Mouse (Mus musculus) forebrain, embryonic 14.5 days (tissue): ENCODE measurements around the gene Pgls. TPM values are rescaled to one million over a fixed set of nuclear protein-coding genes. Genes with fewer than 3 reads are reported as not detected.
A peak's percentile ranks its signal among the peaks of the same experiment; 100 is the strongest.

ENCODE experiments used
- ATAC-seq: fragments of 200-750 bp; cut with Nextera tagmentation; 2 replicates; pipeline ENCODE4 v1.8.0; 2017; ENCODE audit warnings: mild to moderate bottlenecking, moderate library complexity
- DNase-seq: peaks from one replicate; pipeline ENCODE4 v3.0.0-alpha.2; 2015; ENCODE audit warnings: low spot score
- H3K27ac ChIP-seq: fragments of 300-500 bp; sonication (generic); 2 replicates; pipeline ENCODE4 v1.5.1; 2014; ENCODE audit warnings: low read depth, mild to moderate bottlenecking, control low read depth, low read length, moderate library complexity
- H3K27me3 ChIP-seq: fragments of 300-500 bp; sonication (generic); replicated peaks from 2 replicates; pipeline ENCODE4 v1.6.1; 2014; ENCODE audit warnings: low read length, control low read depth, mixed read lengths; ENCODE audit not compliant: control insufficient read depth, insufficient read depth
- H3K36me3 ChIP-seq: fragments of 300-500 bp; sonication (generic); 2 replicates; pipeline ENCODE4 v1.6.1; 2014; ENCODE audit warnings: low read length, control low read depth; ENCODE audit not compliant: control insufficient read depth, insufficient read depth
- H3K4me1 ChIP-seq: fragments of 300-500 bp; sonication (generic); 2 replicates; pipeline ENCODE4 v1.6.1; 2014; ENCODE audit warnings: antibody characterized with exemption, low read length, control low read depth; ENCODE audit not compliant: control insufficient read depth, insufficient read depth
- H3K4me2 ChIP-seq: fragments of 300-500 bp; sonication (generic); 2 replicates; pipeline ENCODE4 v1.6.1; 2014; ENCODE audit warnings: mild to moderate bottlenecking, control low read depth, low read length
- H3K4me3 ChIP-seq: fragments of 300-500 bp; sonication (generic); 2 replicates; pipeline ENCODE4 v1.5.1; 2014; ENCODE audit warnings: low read depth, low read length, control low read depth
- H3K9ac ChIP-seq: fragments of 300-500 bp; sonication (generic); 2 replicates; pipeline ENCODE4 v1.6.1; 2014; ENCODE audit warnings: mild to moderate bottlenecking, low read length, control low read depth, moderate library complexity
- H3K9me3 ChIP-seq: fragments of 300-500 bp; sonication (generic); replicated peaks from 2 replicates; pipeline ENCODE4 v1.6.1; 2016; ENCODE audit warnings: low read length, control low read depth, mixed read lengths; ENCODE audit not compliant: control insufficient read depth
- WGBS: fragments of 180-500 bp; shearing (Covaris S2); extraction: QIAGEN DNeasy Blood & Tissue Kit; methylation state at CpG from one replicate; pipeline ENCODE4 v1.1.7; 2014; 5-methylcytosine and 5-hydroxymethylcytosine counted together
- polyA plus RNA-seq: library from polyadenylated mRNA; unstranded; fragments of >200 nt; fragmentation: Nextera tagmentation; extraction: Ambion mirVana; gene quantifications from 2 replicates; pipeline ENCODE4 v1.2.1, GENCODE M21; 2014

The Pgls gene
- polyA plus RNA-seq, 1 experiment from 2014 or later: 279 TPM

- H3K27me3 ChIP-seq: peaks cover 44% of the 10 kb centered on the region
- DNase-seq: no peak
- H3K4me2 ChIP-seq: no peak overlapping the region
- 95% methylated on average over 2 of the region's 2 CpGs for WGBS
- H3K36me3 ChIP-seq: no peaks in the 10 kb centered on the region
- H3K4me3 ChIP-seq: no peak overlapping the region
- H3K9me3 ChIP-seq: no peaks in the 10 kb centered on the region
- no peak overlapping the region for H3K27ac ChIP-seq
- no peak overlapping the region for H3K9ac ChIP-seq
- H3K4me1 ChIP-seq: peaks cover 6% of the 10 kb centered on the region; the same call in 1 of the 2 replicates
- ATAC-seq: no peak
Measured at GRCm38 (mm10) chr8:71554644-71555043, 37.3 kb upstream of the Pgls start.

DNA sequence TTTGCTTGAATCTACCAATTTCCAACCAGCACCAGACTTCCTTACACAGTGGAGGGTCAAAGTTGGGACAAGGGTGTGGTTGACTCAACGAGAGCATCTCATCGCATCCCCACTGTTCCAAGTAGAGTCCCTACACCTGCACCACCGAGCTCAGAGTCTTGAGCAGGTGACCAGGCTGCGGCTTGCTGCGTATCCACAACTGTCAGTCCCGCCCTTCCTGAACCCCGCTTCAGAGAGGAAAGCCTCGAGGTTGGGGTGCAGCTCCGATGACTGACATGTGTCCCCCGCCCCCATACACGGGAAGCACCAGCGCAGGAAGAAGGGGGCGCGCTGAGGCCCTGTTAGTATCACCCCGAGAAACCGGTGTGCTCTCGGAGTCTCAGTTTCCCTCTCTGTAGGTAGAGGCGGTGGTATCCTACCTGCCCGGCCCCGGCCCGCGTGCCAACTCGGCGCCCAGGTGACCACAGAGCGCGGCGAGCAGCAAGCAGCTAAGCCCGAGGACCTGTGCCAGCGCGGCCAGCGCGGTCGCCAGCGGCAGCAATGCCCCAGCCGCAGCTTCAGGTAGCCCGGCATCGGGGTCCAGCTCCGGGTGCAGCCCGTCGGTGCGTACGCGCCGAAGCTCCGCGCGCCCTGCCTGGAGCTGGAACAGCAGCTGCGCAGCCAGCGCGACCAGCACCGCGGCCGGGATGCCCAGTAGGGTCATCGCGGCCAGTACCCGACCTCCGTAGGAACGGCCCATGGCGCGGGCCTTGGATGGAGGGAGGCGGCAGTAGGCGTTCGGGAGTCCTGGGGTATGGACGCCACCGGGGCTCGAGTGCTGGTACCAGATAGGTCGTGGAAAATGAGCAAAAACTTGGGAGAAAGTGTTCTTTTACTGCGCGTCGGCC, 33.7 kb upstream of the Pgls start, which contains the start of gene Tmem221:
Gene Tmem221, minus strand, starts transcription at position 801 of the 887 bp plus-strand sequence.
- Histone ChIP-seq H3K9me3 (no peaks in the 10 kb centered on the region), H3K4me2 (peak within 1 kb of the TSS; percentile 43), H3K27ac (no peak within 1 kb of the TSS), H3K4me1 (peaks cover 9% of the 10 kb centered on the region; the same call in 1 of the 2 replicates), H3K4me3 (peak within 1 kb of the TSS; percentile 14), H3K27me3 (peaks cover 76% of the 10 kb centered on the region), H3K36me3 (no peaks in the 10 kb centered on the region), H3K9ac (0 out of 2 replicates have a peak within 1 kb of the TSS, but pooled peaks have one; percentile 35)
- WGBS: 5% methylated on average over 68 of the region's 70 CpGs
- ATAC-seq (no peak), DNase-seq (no peak)

DNA sequence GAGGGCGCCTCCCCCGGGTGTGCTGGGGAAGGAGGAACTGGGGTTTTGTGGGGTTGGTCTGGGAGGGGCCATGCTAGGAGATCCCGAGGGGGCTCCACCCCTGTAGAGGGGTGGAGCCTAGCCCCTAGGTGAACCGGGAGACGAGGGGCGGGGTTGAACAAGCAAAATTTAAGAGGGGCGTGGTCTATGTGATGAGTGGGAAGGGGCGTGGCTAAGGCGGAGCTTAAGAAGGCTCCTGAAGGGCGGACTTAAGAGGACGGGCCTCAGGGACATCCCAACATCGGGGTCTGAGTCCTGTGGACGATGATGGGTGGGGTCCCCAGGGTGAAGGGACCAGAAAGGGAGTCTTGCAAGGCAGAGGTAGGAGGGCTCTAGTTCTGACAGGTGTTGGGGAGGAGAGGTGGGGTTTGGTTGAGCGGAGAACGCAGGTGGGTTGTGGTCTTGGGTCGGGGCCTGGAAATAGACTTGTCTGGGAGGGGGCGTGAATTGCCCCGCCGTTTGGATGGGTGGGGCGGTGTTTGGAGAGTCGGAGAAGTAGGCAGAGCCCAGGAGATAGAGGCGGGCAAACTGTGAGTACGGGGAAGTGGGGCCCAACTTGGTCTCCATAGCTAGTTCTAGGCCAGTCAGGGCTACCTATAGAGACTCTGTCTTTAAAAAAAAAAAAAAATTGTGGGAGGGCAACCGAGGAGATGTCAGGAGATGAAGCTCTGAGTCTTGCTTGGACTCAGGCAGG, 32.9 kb upstream of the Pgls start:
- H3K9me3 ChIP-seq: no peaks in the 10 kb centered on the region
- no peak overlapping the region for H3K9ac ChIP-seq
- H3K4me2 ChIP-seq: peak overlapping the region; percentile 43
- peak; percentile 26; the same call in 1 of the 2 replicates for ATAC-seq
- peaks cover 76% of the 10 kb centered on the region for H3K27me3 ChIP-seq
- H3K4me1 ChIP-seq: peaks cover 9% of the 10 kb centered on the region; the same call in 1 of the 2 replicates
- H3K36me3 ChIP-seq: no peaks in the 10 kb centered on the region
- no peak overlapping the region for H3K27ac ChIP-seq
- 2% methylated on average over 24 of the region's 24 CpGs for WGBS
- DNase-seq: peak; percentile 62
- H3K4me3 ChIP-seq: peak overlapping the region; percentile 14

GRCm38 (mm10) chr8:71560071-71560470, 31.9 kb upstream of the Pgls start:
- WGBS: 77% methylated on average over 3 of the region's 3 CpGs
- H3K4me3 ChIP-seq: no peak overlapping the region
- no peaks in the 10 kb centered on the region for H3K9me3 ChIP-seq
- peaks cover 9% of the 10 kb centered on the region; the same call in 1 of the 2 replicates for H3K4me1 ChIP-seq
- H3K36me3 ChIP-seq: no peaks in the 10 kb centered on the region
- H3K27me3 ChIP-seq: peaks cover 76% of the 10 kb centered on the region
- no peak overlapping the region for H3K9ac ChIP-seq
- H3K4me2 ChIP-seq: no peak overlapping the region
- no peak for DNase-seq
- ATAC-seq: no peak
- H3K27ac ChIP-seq: no peak overlapping the region

- H3K9me3 ChIP-seq: no peaks in the 10 kb centered on the region
- peaks cover 71% of the 10 kb centered on the region for H3K27me3 ChIP-seq
- DNase-seq (no peak), ATAC-seq (no peak)
- no peaks in the 10 kb centered on the region for H3K36me3 ChIP-seq
- H3K4me1 ChIP-seq: peaks cover 9% of the 10 kb centered on the region; the same call in 1 of the 2 replicates
- no peak overlapping the region for H3K27ac ChIP-seq
- no peak overlapping the region for H3K9ac ChIP-seq
- H3K4me3 ChIP-seq: no peak overlapping the region
- H3K4me2 ChIP-seq: no peak overlapping the region
- WGBS: 83% methylated on average over 5 of the region's 5 CpGs
Measured at GRCm38 (mm10) chr8:71560765-71561164, 31.2 kb upstream of the Pgls start.

DNA sequence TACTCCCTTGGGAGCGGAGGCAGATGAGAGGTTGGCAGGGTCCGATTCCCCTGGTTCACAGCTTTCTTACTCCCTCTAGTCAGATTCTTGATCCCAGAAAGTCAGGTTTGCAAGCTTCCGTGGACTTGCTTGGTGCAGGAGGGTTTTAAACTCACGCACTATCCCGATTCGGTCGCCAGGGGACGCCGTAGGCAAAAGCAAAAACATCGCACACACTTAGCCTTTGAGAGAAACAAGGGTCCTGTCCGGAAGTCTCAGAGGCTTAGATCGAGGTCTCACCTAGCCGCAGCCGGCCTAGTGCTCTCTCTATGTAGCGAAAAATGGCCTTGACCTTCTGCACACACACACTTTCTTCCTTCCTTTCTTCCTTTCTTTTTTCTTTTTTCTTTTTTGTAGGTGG, 30.6 kb upstream of the Pgls start:
- ATAC-seq: peak; percentile 33; the same call in 1 of the 2 replicates
- H3K4me3 ChIP-seq: no peak overlapping the region

DNA sequence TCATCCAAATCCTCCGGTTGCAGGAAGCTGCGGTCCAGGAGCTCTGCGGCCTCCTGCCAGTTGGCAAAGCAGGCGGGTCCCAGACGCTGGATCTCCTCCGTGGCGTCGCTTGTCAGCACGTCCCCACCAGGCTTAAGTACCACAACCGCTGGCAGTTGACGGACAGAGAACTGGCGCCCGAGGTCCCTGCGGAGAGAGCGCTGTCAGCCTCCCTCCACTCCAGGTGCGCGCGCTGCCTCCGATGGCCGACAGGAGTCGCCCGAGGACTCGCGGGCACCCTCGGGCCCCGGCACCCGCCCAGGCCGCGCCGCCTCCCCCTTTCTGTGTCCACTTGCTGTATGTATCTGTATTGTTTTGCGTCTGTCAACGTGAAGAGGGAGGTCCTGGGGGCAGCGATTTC, 29.2 kb upstream of the Pgls start:
- H3K9me3 ChIP-seq: no peaks in the 10 kb centered on the region
- ATAC-seq (peak; percentile 75), DNase-seq (peak; percentile 53)
- no peak overlapping the region for H3K27ac ChIP-seq
- H3K4me1 ChIP-seq: peaks cover 9% of the 10 kb centered on the region; the same call in 1 of the 2 replicates
- H3K27me3 ChIP-seq: peaks cover 51% of the 10 kb centered on the region
- H3K36me3 ChIP-seq: no peaks in the 10 kb centered on the region
- 0 out of 2 replicates have a peak overlapping the region, but pooled peaks have one; percentile 17 for H3K9ac ChIP-seq
- WGBS: under 1% methylated on average over 33 of the region's 33 CpGs
- 0 out of 2 replicates have a peak overlapping the region, but pooled peaks have one; percentile 11 for H3K4me3 ChIP-seq
- peak overlapping the region; percentile 43 for H3K4me2 ChIP-seq

More for the DNA sequence above, 30.6 kb upstream of the Pgls start:
- Histone ChIP-seq H3K36me3 (no peaks in the 10 kb centered on the region), H3K27ac (no peak overlapping the region), H3K27me3 (peaks cover 64% of the 10 kb centered on the region), H3K4me2 (no peak overlapping the region), H3K9ac (no peak overlapping the region), H3K4me1 (peaks cover 9% of the 10 kb centered on the region; the same call in 1 of the 2 replicates), H3K9me3 (no peaks in the 10 kb centered on the region)
- 4% methylated on average over 15 of the region's 15 CpGs for WGBS
- DNase-seq: peak; percentile 80

- Histone ChIP-seq H3K4me1 (0 out of 2 replicates have a peak, but pooled peaks cover 4% of the 10 kb centered on the region), H3K4me3 (no peak overlapping the region), H3K27me3 (peaks cover 39% of the 10 kb centered on the region), H3K36me3 (no peaks in the 10 kb centered on the region), H3K9me3 (no peaks in the 10 kb centered on the region), H3K27ac (no peak overlapping the region), H3K4me2 (no peak overlapping the region), H3K9ac (no peak overlapping the region)
- no peak for ATAC-seq
- DNase-seq: no peak
- 90% methylated on average over 4 of the region's 4 CpGs for WGBS
Measured at GRCm38 (mm10) chr8:71563992-71564391, 28.0 kb upstream of the Pgls start.
